Mouse (Mus musculus): ENCODE data around the gene Crnkl1.

Gene Crnkl1

DNA sequence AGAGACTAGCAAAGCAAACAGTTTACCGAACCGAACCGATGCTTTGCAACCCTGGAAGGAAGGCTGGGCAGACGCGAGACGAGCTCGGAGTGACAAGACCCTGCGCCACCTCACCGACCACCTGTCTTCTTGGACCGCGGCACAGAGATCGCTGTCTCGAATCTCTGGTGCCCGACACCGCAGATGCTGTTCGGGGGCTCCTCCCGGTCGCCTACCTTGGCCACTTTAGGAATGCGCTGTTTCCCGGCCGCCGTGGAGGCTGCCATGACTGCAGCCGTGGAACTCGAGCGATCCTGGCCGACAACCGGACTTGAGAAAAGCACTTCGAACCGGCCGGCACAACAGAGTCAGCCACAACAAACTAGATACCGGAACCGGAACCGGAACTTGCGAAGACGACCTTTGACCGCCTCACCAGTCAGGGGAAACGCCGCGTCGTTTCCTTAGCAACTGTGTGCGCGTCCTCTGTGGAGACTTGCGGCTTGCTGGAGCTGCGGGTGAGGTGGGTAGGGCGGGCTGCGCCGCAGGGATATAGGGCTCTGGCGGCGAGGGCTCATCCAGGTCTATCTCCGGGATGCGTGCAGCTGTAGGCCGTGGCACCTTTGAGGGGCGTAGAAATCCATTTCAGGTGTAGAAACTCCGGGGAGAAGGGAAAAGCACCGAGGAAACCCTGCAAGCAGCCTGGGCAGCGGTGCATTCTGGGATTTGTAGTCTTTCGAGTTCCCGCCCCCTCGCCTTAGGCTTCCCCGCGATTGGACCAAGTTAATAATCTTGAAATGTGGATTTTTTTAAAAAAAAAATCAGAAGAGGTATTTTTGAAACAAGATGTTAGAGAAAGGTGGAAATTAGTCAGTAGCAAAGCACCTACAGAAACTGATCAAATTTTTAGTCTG, at the start of gene Crnkl1, which contains the start of gene Cfap61:
Crnkl1 (minus strand) TSS at position 676 of the 893 bp plus-strand sequence.
Cfap61 (plus strand) TSS at position 446 of the 893 bp plus-strand sequence.
- DNase-seq (ENCODE audit: low read depth), result peak; percentile 90

DNA sequence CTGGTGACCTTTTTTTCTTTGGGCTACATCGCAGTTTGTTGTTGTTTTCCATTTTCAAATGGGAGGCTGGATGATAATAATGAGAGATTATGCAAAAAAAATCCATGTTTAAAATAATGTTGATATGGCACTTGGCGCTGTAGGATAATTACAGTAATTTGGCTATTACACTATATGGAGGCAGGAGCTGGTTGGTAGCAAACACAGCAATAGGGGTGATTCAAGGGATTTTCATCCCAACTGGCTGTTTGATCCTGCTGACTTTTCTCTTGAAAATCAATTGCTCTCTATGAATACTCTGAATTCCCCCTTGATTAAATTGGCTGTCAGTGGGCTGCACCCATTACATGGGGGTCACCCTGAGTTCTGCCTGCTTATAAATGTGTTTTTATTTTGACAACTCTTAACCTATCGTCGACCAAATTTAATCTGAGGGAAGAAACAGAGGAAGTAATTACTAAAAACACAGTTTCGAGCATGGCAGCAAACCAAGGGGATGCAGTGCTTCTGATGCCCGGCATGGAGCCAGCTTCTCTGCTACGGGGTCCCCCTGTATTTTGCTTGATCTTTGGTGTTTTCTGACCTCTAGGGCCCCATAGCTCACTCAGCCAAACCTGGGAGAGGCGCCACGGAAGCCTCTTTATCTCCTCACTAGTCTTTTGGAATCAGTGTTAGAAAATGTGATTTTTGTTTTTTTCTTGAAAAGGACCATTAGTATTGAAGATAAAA, 47.7 kb upstream of the Crnkl1 start:
- no peak for DNase-seq (ENCODE audit: low read depth)

DNA sequence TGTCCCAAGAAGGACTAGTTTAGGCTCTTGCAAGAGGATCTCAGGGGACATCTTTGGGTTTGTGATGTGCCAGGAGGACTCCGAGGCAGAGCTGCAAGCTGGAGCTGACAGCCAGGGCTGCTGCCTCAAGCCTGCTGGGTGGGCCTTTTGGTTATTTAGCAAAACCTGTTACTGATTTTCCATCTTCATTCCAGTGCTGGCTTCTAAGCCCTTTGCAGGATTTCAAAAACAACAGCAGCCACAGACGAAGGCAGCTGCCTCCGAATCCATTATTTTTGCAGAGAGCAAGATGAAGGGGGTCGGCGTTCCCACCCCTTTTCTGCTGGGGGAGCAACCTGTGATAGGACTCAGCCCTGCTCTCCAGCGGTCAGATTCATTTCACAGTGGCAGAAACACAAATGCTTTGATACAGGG, 46.9 kb upstream of the Crnkl1 start:
- DNase-seq (ENCODE audit: low read depth), result no peak

DNA sequence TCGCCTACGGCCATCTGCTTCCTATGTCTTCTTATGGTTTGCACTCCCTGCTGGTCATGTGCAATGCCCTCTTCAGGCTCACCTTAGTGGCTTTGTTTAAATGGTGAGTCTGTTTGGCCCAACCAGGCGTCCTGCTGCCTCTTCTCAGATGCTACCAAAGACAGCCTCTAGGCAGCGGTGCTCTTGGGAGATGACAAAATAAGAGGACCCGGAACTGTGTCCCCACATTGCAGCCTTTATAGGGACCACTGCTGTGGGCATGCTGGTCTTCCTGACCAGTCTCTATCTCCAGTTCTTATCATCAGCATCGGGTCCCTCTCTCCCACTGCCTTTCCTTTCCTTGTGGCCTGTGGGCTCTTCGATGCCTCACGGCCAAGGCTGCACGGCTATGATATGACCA, 46.1 kb upstream of the Crnkl1 start:
- no peak for DNase-seq (ENCODE audit: low read depth)

DNA sequence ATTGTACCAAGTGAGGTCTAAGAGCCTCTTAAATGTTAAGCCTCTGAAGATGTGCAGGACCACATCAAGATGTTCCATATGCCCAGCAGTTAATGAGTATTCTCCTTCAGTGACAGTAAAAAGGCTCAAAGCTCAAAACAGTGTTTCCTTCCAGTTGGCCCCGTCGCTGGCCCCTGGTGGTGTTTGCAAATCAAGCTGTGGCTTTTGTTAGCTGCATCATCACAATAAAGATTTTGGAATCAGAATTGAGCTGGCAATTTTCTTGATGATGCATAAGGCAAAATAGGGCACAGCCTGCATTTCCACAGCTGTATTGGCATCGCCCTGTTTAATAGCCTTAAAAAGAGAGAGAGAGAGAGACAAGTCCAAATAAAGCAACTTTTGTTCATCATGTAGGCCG, 44.8 kb upstream of the Crnkl1 start:
- no peak for DNase-seq (ENCODE audit: low read depth)

DNA sequence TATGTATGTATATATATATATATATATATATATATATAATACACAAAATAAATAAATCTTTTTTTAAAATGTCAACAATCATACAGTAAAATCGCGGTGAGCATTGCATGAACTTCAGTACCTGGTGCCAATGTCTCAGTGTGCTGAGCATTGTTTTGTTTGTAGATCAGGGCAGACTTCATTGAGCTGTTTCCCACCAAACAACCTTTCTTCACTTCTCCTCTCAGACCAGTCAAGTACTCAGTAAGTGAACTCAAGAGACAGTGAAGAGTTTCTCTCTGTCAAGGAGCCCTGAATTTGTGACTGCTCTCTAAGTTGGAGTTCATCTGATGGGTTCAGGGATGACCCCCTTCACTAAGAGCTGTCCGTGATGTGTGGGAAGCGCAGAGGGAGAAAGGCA, 37.8 kb upstream of the Crnkl1 start:
- no peak for DNase-seq (ENCODE audit: low read depth)

DNA sequence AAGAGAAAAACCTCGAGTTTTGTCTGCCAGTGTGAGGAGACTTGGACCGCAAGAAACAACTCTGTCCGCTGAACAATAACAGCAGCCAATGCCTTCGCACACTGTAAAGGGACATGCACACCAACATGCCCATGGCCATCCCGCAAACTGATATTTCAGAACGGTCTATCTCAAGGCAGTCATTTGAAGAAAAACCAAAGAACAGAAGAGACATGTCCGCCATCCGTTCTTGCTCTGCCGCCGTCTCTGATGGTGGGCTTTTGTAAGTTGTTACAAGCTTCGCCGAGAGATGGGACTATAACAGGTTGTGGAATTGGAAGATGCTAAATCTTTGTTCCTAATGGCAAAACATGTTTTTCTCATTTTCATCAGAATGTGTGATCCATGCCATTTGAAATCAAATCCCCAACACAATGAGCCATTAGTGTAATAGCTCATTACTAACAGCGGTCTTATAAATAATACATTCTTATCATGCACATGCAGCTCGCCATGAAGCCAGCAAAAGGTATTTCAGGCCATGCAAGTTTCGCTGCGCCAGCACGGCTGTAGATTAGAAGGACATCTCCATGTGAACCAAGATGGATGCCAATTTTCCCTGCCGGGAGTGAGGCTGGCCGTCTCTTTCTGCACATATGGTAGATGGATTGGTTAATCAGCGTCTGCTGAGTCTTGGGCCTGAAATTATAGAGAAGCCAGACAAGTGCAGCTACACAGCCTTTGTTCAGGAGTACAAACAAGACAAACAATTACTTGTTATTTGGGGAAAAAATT, 36.6 kb upstream of the Crnkl1 start:
- DNase-seq (ENCODE audit: low read depth), result no peak

DNA sequence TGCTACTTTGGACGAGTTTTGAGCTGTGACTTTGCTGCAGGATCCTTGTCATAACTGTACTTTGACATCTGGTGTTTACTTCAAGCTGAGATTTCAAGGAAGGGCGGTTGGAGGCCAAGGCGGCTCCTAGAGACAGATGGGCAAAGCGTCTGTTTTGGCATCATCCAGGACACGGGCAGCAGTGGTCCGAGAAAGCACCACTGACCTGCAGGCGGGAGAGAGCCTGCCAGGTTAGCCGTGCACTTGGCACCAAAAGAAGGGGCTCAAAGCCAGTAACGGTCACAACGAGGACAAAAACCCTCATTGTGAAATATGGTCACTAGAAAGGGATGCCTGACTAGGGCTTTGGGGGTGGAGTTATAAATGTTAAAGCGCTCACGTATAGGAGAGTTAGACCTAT, 35.9 kb upstream of the Crnkl1 start:
- DNase-seq (ENCODE audit: low read depth), result no peak

DNA sequence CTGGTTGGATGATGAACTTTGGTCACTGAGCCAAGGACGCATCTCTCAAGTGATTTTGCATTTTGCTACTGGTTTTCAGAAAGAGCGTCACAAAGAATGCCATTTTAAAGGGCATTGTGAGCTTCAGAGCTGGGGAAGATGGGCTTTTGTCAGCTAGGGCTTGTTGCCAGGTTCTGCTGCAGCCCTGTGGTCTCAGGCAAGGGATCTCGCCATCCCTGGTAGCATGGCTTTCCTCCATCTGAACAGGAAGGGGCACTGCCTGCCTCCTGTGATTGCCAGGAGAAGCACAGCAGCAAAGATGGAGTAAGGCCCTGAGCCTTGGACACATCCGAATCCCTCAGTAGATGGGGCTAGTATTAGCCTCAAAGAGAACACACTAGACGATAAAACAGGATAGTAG, 27.0 kb upstream of the Crnkl1 start:
- DNase-seq (ENCODE audit: low read depth), result no peak

DNA sequence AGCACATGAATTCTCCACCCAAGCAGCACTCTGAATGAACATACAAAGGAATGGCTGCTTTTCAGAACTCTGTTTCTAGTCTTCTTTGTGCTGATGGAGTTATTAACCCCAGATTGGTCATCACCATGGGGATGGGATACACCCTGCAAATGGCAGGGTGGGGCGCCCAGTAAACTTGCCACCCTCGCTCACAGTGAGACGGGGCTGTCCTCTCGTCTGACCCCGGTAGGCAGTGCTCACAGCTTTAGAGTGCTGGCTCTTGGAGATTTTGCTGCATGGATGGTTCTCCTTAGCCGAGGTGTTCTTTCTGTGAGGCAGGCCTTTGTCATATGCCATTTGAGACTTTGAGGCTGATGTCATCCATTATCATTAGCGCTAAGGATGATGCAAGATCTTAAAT, 23.7 kb upstream of the Crnkl1 start:
- no peak for DNase-seq (ENCODE audit: low read depth)

DNA sequence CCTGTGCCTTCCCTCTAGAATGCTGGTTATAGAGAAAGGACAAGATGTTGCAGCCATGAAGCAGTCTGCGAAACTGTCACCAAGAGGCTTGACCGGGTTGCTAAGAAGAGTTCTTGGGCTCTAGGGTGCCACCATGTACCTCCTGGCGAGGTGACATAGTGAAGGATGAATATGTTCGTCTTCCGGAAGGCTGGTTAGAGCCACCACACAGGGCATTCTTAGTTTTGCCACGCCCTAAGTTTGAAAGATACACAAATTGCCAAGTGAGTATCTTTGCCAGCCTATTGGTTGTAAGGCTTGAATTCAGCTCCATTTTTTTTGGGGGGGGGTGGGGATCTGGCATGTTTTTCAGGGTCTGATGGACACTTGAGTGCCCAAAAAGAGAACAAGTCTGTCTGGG, 23.3 kb upstream of the Crnkl1 start:
- DNase-seq (ENCODE audit: low read depth), result no peak

DNA sequence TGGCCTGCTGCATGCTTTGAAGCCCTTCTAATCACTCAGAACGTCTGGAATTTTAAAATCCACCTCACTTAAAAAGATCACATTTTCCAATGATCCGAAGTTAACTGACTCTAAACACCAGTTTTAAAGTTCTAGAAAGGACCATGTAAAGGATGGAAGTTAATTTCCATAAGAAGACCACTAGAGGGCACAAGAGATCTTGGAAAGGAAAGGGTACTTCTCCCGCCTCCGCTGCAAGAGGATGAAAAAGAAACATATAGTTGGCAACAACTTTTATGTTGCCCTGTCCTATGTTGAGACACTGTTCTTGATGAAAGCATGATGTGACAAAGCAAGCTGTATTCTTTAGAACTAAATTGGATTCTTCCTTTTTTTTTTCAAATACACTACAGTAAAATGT, 22.6 kb upstream of the Crnkl1 start:
- no peak for DNase-seq (ENCODE audit: low read depth)

DNA sequence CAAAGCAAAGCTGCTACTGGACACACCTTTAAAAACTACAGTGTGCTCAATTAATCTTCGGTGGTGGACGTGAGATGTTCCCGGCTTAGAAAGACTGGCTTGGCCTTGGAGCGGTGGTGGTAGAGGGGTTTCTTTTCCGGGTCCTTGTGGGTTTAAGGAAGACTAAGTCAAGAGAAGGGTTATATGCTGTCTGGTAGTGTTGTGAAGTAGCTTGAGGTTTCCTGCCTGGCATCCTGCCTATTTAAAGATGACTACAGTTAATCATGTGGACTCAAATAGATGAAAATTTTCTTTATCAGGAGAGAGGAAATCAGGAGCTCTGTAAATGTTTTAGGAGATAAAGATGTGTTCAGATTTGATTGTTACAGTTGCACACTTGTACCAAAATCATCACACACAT, 21.5 kb upstream of the Crnkl1 start:
- no peak for DNase-seq (ENCODE audit: low read depth)

DNA sequence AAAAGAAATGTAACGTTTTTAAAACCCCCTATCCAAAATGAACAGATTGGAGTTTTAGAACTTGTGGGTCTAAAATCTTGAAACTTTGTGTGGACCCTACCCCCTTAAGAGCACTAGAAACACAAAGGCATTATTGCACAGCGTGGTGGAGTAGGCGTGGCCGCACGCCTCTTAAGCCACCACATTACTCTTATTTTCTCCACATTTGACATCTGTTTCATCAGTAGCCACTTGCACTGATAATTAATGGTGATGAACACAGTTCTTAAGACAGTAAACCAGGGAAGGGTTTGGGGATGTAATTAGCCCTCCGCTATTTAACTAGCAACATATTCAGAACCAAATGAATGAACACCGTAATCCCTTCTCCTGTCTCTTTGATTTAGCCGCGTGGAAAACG, 21.0 kb upstream of the Crnkl1 start:
- no peak for DNase-seq (ENCODE audit: low read depth)

DNA sequence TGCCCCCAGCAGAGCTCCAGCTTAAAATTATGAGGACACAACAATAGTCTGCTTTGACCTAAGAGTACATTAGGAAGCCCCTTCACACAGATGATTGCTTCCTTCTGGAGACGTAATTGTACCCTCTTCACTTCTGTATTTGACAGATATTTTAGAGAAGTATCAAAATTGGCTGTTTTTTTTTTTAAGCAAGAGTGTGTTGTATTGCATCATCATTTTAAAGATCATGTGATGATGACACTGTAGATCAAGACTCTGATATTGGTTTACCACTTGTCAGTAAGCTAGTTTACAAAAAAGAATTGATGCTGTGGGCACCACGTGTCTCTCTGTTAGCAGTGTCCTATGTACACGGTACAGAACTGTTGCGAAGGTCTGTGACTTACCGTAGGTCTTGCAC, 17.9 kb upstream of the Crnkl1 start:
- no peak for DNase-seq (ENCODE audit: low read depth)

DNA sequence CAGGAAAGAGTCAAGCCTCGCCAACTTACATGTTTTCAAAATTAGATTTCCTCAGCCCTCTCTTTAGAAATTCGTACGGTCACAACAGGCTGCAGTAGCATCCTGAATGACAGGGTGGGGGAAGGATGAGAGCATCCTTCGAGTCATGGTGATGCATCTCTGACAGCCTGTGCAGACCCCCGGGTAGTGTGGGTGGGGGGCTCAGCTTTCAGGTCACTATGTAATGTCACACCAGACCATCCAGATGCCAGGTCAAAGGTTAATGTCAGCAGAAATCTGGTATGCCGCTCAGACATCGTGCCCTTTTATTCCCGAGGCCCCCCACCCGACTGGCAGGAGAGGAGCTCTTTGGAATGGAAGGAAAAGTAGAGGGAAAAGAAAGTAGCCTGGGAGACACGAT, 15.4 kb upstream of the Crnkl1 start:
- no peak for DNase-seq (ENCODE audit: low read depth)

DNA sequence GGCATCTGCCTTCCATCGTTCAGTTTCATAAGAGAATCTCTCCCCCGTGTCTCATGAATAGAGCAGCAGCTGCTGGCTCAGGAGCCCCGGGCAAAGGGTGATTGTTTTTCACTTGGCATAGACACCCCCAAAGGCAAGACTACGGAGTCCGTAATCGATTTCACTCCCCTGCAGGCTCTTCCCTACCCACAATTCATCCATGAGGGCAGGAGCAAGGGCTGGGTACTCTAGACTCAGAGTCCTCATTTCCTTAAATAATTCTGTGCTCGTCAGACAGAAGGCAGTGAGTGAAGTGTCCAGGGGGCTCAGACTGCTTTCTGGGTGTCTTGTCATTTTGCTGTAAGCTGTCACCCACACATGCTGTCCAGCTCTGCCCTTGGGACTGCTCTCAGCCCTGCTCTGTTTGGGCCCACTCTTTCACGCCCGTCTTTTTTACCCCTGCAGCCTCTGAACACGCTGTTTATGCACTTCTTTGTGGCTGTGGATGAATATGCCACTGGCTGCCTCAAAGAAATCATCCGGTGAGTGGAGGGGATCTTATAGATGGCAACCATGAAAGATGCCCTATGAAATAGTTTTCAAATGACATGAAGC, 14.8 kb upstream of the Crnkl1 start:
- no peak for DNase-seq (ENCODE audit: low read depth)

DNA sequence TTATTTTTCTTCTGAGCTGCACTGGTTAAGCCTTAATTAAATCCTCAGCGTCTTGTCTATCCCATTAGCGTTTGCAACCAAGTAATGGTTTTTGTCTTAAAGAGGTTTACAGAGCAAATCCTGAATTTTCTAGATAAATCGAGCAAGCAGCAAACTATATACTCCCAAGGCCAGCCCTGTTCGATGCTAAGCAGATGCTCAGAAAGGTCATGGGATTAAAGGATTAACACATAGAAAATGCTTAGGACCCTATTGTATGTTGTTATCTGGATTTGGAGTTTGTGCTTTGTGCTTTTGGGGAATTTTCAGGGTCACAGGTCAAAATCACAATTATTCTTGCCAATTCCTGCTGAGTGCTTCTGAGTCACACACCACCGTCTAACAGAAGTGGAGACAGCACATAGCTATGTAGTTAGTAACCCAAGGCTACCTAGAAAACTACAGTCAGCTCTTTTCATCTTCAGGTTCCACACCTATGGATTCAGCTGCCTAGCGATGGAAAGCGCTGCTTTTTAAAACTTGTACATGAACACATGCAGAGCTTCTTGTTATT, 13.7 kb upstream of the Crnkl1 start:
- DNase-seq (ENCODE audit: low read depth), result peak; percentile 43

DNA sequence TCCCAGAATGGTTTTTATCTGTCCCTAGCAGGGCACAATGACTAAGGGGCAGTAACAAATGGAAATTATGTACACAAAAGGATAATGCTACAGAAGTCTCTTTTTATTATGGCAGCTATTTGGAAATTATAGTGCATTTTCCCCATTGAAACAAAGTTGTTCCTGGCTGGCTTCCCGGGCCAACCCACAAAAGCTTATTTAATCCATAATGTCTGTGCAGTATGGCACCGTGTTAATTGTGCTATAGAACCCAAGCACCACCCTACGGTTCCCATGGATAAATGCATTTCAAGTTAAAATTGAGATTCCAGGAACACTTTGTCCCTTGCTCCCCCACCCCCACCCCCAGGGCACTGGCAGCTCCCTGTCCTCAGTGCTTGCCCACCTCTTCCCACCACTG, 9.5 kb upstream of the Crnkl1 start:
- DNase-seq (ENCODE audit: low read depth), result no peak

DNA sequence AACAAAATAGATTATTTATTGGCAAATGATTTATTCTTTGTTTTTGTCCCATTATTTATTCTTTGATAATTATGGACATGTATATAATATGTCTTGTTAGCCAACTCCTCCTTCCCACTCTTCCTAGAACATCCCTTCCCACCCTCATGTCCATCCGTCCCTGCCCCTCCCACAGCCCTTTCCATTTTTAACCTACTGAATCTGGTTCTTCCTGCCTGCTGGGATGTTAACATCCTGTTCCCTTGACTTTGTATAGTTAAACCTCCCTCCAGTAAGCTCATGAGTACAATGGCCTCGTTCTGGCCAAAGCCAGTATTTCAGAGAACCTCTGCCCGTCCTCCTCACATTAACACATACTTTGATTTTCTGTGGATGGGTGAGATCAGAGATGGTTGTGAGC, 6.6 kb upstream of the Crnkl1 start:
- no peak for DNase-seq (ENCODE audit: low read depth)

DNA sequence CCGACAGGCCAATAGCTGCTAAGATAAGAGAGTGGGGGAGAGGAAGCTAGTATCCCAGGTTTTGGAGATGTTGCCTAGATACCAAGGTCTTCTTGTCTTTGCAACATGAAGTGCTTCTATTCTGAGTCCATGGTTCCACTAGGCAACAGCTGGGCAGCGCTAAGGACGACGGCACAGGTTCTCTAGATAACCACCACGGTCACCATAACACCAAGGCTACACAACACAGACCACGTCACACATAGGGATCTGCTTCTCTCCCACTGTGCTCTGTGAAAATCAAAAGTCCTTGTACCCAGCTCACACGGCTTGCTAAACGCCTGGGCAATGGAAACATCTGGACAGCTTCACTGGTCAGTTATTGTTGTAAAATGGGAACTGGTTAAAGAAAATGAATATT, 2.2 kb upstream of the Crnkl1 start:
- no peak for DNase-seq (ENCODE audit: low read depth)

All from fibroblast of lung, adult 2 months (primary cell).